Comparison of ENCODE assay signal across 25 mouse cellular contexts in the genomic region with DNA sequence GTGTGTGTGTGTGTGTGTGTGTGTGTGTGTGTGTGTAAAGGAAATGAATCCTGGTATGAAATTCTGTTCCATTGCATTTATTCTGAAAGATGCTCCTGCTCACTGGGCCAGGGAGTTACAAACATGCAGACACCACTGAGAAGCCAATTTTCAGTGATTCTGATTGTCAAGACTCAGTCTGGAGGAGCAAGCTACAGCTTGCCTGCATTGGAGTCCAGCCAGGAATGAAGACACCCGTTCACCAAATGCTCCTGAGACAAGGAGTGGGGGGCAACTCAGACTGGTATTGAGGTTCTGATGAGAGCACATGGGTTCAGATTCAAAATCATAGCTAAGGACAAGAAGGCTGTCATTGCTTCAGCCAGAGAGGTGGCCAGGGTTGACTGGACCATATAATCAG.
DNase-seq lines count a peak whose midpoint lies in the region; ATAC-seq and TF ChIP-seq lines count a peak whose summit lies in the region.
"Had no signal": no experiment of that assay in that cellular context is flagged by ENCODE, and none has a peak within 500 bp of the region (broad histone marks: within the 10 kb centered on the region; RNA-seq: fewer than 3 reads in every experiment).

No protein-coding gene starts in this region.

- no peak overlapping the region for H3K4me3 ChIP-seq in embryonic facial prominence, embryonic 14.5 days (ENCODE audit: low read depth, low read length)
- no peak overlapping the region for H3K4me3 ChIP-seq in embryonic facial prominence, embryonic 10.5 days
- H3K4me3 ChIP-seq in layer of hippocampus, adult 2 months: no peak overlapping the region
- H3K4me3 ChIP-seq: forebrain, embryonic 15.5 days; heart, adult 2 months; heart, embryonic 12.5 days; hindbrain, embryonic 15.5 days; kidney, embryonic 15.5 days; limb, embryonic 12.5 days; liver, embryonic 15.5 days; midbrain, embryonic 10.5 days; midbrain, embryonic 15.5 days; myocyte; neural tube, embryonic 12.5 days; stomach, embryonic 15.5 days had no signal

- no peak for ATAC-seq in embryonic facial prominence, embryonic 14.5 days (ENCODE audit: low read depth)
- ATAC-seq: forebrain, embryonic 15.5 days; midbrain, embryonic 15.5 days; Patski had no signal

- TF ChIP-seq CTCF in layer of hippocampus, adult 2 months (conservative IDR thresholded peaks at IDR 0.05): no peak

- no peaks in the 10 kb centered on the region for H3K9me3 ChIP-seq in embryonic facial prominence, embryonic 14.5 days (ENCODE audit: control insufficient read depth, low read length)
- H3K9me3 ChIP-seq in embryonic facial prominence, embryonic 10.5 days: no peaks in the 10 kb centered on the region
- H3K9me3 ChIP-seq: forebrain, embryonic 15.5 days; hindbrain, embryonic 15.5 days; kidney, embryonic 15.5 days; limb, embryonic 12.5 days; liver, embryonic 15.5 days; midbrain, embryonic 10.5 days; midbrain, embryonic 15.5 days; neural tube, embryonic 12.5 days; stomach, embryonic 15.5 days had no signal

- WGBS in embryonic facial prominence, embryonic 14.5 days: 53% methylated on average over 1 of the region's 1 CpGs
- WGBS in embryonic facial prominence, embryonic 10.5 days: 80% methylated on average over 1 of the region's 1 CpGs

- no peak overlapping the region for H3K4me2 ChIP-seq in embryonic facial prominence, embryonic 14.5 days (ENCODE audit: low read depth, low read length)
- H3K4me2 ChIP-seq: forebrain, embryonic 15.5 days; heart, embryonic 12.5 days; hindbrain, embryonic 15.5 days; kidney, embryonic 15.5 days; limb, embryonic 12.5 days; liver, embryonic 15.5 days; lung, embryonic 14.5 days; midbrain, embryonic 15.5 days; neural tube, embryonic 12.5 days; stomach, embryonic 15.5 days had no signal

- H3K27me3 ChIP-seq in embryonic facial prominence, embryonic 14.5 days (replicated peaks; ENCODE audit: control insufficient read depth, insufficient read depth, low read length): no peaks in the 10 kb centered on the region
- no peaks in the 10 kb centered on the region for H3K27me3 ChIP-seq in embryonic facial prominence, embryonic 10.5 days (replicated peaks; ENCODE audit: low read depth, poor library complexity, severe bottlenecking)
- H3K27me3 ChIP-seq: forebrain, embryonic 15.5 days; heart, embryonic 12.5 days; hindbrain, embryonic 15.5 days; kidney, embryonic 15.5 days; limb, embryonic 12.5 days; liver, embryonic 15.5 days; midbrain, embryonic 15.5 days; neural tube, embryonic 12.5 days; Patski; stomach, embryonic 15.5 days had no signal

- DNase-seq in embryonic facial prominence, embryonic 14.5 days (ENCODE audit: low spot score): peak; percentile 13
- DNase-seq in embryonic facial prominence, embryonic 10.5 days (ENCODE audit: low spot score): no peak
- peak; percentile 33 to 52 for DNase-seq in layer of hippocampus, adult 2 months (ENCODE audit: low spot score in 2 of 2)
- no peak for DNase-seq in layer of hippocampus, adult 11-12 months (ENCODE audit: low spot score)
- DNase-seq in right cerebral cortex, postnatal 4 days: peak; percentile 6
- DNase-seq in right cerebral cortex, adult 18-20 months: no peak
- DNase-seq in adrenal gland, adult 8-10 months: no peak
- DNase-seq: adrenal gland, postnatal 36 days; cerebellum, adult 8-10 months; heart, adult 2 months; kidney, adult 18-20 months; kidney, postnatal 25 days; lung, embryonic 14.5 days had no signal

- H3K4me1 ChIP-seq in embryonic facial prominence, embryonic 14.5 days (ENCODE audit: control insufficient read depth, insufficient read depth, low read length): peaks cover 3% of the 10 kb centered on the region; the same call in 1 of the 2 replicates
- H3K4me1 ChIP-seq in embryonic facial prominence, embryonic 10.5 days: no peaks in the 10 kb centered on the region
- H3K4me1 ChIP-seq: forebrain, embryonic 15.5 days; heart, embryonic 12.5 days; hindbrain, embryonic 15.5 days; kidney, embryonic 15.5 days; liver, embryonic 15.5 days; midbrain, embryonic 10.5 days; midbrain, embryonic 15.5 days; neural tube, embryonic 12.5 days; stomach, embryonic 15.5 days had no signal

- H3K36me3 ChIP-seq in embryonic facial prominence, embryonic 14.5 days (ENCODE audit: control insufficient read depth, insufficient read depth, low read length): no peaks in the 10 kb centered on the region
- no peaks in the 10 kb centered on the region for H3K36me3 ChIP-seq in embryonic facial prominence, embryonic 10.5 days (replicated peaks)
- H3K36me3 ChIP-seq: forebrain, embryonic 15.5 days; heart, embryonic 12.5 days; hindbrain, embryonic 15.5 days; kidney, embryonic 15.5 days; limb, embryonic 12.5 days; liver, embryonic 15.5 days; midbrain, embryonic 10.5 days; midbrain, embryonic 15.5 days; neural tube, embryonic 12.5 days; stomach, embryonic 15.5 days had no signal

- H3K9ac ChIP-seq in embryonic facial prominence, embryonic 14.5 days (ENCODE audit: low read depth, low read length): no peak overlapping the region
- H3K9ac ChIP-seq: forebrain, embryonic 15.5 days; heart, embryonic 12.5 days; hindbrain, embryonic 15.5 days; kidney, embryonic 15.5 days; limb, embryonic 12.5 days; liver, embryonic 15.5 days; lung, embryonic 14.5 days; midbrain, embryonic 15.5 days; neural tube, embryonic 12.5 days; stomach, embryonic 15.5 days had no signal

- H3K27ac ChIP-seq in embryonic facial prominence, embryonic 14.5 days (replicated peaks; ENCODE audit: low read depth, low read length): no peak overlapping the region
- H3K27ac ChIP-seq in embryonic facial prominence, embryonic 10.5 days (replicated peaks): no peak overlapping the region
- 0 out of 2 replicates have a peak overlapping the region, but pooled peaks have one; percentile 28 for H3K27ac ChIP-seq in layer of hippocampus, adult 2 months
- H3K27ac ChIP-seq: forebrain, embryonic 15.5 days; heart, adult 2 months; hindbrain, embryonic 15.5 days; kidney, embryonic 15.5 days; limb, embryonic 12.5 days; liver, embryonic 15.5 days; midbrain, embryonic 10.5 days; midbrain, embryonic 15.5 days; neural tube, embryonic 12.5 days; stomach, embryonic 15.5 days had no signal

Comparison
In these comparisons a context has a peak if more than half of its experiments do, and no peak if none do; other contexts are left out.
1. DNase-seq: peak in embryonic facial prominence, embryonic 14.5 days (single experiment), layer of hippocampus, adult 2 months (2 of 2) and right cerebral cortex, postnatal 4 days (single experiment); none in embryonic facial prominence, embryonic 10.5 days (single experiment), layer of hippocampus, adult 11-12 months (single experiment), right cerebral cortex, adult 18-20 months (single experiment) and adrenal gland, adult 8-10 months (single experiment).